Mouse (Mus musculus): ENCODE results near the gene Hoxc12. TPM values are rescaled to one million over a fixed set of nuclear protein-coding genes. Genes with fewer than 3 reads are reported as not detected.

Hoxc12 gene
- total RNA-seq, 2 experiments from 2014 or later: not detected

DNA sequence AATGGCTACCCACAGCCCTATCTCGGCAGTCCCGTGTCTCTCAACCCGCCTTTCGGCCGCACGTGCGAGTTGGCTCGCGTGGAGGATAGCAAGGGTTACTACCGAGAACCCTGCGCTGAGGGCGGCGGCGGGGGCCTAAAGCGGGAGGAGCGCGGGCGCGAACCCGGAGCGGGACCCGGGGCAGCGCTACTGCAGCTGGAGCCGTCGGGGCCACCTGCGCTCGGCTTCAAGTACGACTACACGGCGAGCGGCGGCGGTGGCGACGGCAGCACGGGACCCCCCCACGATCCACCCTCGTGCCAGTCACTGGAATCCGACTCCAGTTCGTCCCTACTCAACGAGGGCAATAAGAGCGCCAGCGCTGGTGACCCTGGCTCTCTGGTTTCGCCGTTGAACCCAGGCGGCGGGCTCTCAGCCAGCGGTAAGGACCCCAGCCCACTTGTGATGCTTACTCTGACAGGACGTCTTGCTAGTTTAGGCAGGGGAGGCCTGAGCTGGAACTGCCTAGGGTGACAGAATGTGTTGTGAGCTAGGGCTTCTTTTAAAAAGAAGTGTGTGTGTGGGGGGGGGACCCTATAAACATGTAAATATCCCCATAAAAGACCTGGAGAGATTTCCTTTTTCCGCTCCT, 594 bp downstream of the Hoxc12 start:
- ATAC-seq (replicated peaks; ENCODE audit: poor library complexity): no peak

DNA sequence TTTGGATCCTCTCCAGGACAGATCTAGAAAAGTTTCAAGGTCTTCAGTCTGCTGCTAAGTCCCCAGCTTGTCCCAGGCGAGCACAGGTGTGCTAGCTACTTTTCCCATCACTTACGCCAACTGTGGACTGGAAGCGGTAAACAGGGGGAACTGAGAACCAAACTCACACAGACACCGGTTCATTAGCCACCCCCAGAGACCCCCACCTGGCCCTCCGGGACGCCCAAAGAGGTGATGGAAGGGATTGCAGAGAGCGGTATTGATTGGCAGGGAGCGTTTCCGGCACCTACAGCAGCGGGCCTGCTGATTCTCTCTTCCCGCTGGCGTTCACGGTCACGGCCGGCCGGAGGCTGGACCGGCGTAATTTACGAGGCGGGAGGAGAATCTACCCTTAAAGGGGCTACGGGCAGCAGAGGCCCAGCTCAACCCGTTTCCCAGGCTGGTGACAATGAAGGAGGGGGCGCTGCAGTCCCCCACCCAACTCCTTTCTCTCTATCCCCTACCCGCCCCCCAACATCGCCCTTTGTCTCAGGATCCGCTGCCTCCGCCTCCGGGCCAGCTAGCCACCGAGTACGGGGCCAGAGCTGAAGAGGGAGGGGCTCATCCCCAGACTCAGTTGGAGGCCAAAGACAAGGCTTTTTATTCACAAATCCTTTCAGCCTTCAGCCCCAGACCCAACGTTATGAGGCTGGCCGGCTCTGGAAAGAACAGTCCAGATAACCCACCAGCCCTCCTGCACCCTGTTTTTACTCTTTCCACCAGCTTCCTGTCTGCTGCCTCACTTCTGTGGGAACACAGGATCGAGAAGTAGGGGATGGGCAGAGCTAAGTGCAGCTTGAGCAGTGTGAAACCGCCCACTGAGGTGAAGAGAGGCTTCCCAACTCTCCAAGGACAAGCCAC, 2.9 kb downstream of the Hoxc12 start:
- ATAC-seq (replicated peaks; ENCODE audit: poor library complexity): no peak

DNA sequence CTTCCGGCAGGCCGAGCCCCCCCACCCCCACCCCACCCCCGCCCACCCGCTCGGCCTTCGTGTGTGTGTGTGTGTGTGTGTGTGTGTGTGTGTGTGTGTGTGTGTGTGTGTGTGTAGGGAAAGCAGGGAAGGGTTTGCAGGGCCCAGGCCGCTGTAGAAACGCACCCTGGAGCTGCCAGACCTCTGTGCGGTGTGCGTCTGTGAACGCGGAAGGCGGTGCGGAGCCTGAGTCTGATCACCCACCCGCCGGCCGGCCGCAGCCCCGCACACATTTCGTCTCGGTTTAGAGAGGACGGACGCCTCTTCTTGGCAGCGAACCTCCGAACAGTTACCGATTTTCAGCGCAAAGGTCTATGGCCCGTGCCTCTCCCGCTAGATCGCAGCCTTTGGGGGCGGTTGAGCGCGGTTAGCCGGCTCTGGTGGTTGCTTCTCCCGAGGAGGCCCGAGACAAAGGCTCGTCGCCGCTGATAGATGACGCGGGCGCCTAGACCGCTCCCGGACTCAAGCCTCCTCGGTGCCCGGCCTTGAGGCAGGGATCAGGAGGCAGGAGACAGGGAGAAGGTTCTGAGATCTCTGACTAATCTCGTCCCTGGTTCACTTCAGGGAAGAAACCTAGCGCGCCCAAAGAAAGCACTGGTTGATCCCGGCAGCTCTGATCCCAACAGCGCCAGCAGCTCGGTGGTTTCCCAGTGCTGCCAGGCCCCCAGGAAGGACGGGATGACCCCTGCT, 6.3 kb downstream of the Hoxc12 start:
- no peak for ATAC-seq (replicated peaks; ENCODE audit: poor library complexity)

DNA sequence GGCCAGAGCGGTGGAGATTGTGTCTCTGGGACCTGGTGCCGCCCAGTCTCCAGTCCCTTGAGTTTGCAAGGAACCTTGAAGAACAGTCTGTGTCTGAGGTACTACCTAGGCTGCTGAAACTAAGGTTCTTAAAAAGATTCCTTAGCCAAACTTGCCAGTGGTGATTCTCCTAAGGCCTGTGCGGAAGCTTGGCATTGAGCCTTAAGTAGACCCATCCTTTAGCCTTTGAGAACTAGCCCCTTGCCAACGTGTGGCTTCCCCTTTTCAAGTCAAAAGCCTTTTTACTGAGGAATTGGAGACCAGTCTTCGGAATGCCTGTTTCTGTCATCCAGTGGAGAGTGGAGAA, 6.9 kb downstream of the Hoxc12 start:
- no peak for ATAC-seq (replicated peaks; ENCODE audit: poor library complexity)

DNA sequence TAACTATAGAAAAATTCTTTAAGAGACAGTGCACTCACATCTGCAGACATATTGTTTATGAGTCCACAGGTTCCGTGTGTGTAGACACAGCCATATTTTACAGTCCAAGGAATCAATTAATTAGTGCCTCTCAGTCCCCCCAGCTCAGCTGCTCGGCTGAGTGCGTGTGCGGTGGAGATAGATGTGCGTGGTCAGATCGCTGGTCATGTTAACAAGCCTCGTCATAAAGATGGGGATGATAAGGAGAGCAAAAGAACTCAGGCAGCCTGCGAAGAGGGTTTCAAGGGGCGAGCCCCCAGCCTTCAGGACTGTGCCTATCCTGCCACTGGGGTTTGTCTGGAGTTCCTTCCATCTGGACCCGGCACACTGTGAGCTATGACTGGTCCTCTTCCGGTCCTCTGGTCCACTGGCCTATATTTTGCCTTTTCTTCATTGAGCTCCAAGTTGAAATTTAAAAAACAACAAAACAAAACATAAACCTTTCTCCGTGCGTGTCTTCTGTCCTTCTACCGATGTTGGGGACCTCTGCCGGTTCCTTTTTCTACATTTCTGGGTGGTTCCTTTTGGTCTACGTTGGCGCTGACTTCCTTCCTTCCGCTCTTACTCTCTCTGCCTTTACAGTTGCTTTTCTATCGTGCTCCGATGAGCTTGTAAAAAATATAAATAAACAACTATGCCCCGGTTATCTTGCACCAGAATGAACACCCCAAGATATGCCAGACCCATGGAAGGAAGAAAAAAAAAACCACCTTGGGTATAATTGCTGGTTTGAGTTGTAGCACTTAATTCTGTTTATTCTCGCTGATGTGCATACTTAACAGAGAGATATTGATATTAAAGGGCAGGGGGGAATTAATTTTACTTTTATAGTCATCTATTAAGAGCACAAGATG, 8.9 kb downstream of the Hoxc12 start:
- no peak for ATAC-seq (replicated peaks; ENCODE audit: poor library complexity)

DNA sequence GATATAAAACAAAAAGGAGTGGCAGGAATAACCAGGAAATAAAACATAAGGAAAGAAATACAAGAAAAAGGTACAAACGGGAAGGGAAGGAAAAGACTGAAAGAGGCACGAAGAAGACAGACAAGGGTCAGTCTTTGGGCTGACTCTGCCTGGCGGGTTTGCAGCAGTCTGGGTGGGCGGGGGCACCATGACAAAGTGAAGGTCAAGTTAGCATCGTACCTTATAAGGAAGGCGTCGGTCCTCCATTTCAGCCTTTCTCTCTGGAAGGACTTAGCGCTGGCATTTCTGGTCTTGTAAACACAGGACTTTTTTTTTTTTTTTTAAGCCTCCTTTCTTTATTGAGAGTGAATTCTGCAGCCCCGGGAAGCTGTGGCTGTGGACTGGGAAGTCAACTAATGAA, 10.7 kb downstream of the Hoxc12 start:
- no peak for ATAC-seq (replicated peaks; ENCODE audit: poor library complexity)

DNA sequence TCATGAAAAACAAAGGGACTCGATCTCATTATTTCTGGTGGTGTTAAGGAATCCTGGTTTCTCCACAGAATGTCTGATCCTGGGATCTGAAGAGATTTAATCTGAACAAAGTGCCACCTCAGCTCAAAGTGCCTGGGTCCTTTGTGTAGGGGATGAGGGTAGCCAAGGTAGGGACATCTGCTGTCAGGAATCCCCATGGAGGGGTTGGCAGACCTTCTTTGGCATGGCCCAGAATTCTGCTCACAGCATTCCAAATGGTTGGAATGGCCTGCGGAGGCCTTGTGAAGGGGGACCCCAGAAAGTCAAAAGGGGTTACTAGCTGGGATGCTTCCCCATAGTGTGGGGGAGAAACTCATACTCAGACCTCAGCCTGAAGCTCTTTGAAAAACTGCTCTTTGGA, 12.3 kb downstream of the Hoxc12 start:
- no peak for ATAC-seq (replicated peaks; ENCODE audit: poor library complexity)

DNA sequence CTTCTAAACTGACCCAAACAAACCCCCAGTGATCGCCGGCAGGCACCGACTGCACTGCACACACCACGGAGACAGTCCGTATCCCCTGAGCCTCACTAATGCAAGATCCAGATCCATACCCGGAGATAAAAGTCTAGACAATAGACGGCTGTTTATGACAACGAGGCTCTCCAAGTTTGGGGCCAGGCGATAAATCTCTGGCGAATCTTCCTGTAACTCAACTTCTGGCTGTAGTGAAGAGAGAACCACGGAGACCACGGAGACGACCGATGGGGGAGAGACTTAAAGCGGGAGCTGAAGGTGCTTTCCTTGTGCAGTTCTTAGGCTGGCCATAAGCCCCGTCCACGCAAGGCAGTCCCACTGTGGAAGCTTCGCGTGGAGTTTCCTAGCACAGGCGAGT, 13.1 kb downstream of the Hoxc12 start:
- no peak for ATAC-seq (replicated peaks; ENCODE audit: poor library complexity)

DNA sequence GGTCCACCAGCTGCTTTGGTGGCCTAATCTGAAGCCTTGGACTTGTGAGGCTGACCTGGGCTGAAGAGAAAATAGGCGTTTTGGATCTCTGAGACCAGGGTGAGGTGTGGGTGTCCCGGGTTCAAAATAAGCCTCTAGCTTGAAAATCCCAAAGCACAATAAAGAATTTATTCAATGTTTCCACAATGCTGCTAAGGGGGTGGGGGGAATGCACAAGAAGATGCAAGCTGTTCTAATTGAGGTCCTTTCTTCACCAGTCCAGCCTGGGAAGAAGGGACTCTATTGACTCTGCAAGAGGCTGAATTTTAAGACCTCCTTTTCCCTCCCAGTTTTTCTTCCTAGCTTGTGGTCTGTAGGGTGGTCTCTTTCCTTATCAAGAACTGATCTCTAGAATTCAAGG, 14.3 kb downstream of the Hoxc12 start:
- no peak for ATAC-seq (replicated peaks; ENCODE audit: poor library complexity)

DNA sequence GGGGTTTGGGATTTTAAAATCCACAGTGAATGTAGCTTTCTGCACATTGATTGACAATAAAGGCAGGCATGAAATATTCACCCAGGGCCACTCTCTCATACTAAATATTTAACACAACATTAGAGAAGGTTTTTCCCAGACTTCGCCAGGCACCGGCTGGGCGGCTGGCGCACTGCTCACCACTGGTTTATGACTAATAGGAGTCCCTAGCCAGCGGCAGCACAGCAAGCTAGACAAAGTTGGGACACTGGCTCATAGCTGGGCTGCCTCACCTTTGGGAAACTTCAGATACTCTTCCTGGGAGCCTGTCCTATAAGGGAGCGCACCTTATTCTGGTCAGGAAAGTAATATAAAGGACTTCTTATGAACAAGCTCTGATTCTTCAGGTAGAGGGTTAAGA, 17.0 kb downstream of the Hoxc12 start:
- no peak for ATAC-seq (replicated peaks; ENCODE audit: poor library complexity)

DNA sequence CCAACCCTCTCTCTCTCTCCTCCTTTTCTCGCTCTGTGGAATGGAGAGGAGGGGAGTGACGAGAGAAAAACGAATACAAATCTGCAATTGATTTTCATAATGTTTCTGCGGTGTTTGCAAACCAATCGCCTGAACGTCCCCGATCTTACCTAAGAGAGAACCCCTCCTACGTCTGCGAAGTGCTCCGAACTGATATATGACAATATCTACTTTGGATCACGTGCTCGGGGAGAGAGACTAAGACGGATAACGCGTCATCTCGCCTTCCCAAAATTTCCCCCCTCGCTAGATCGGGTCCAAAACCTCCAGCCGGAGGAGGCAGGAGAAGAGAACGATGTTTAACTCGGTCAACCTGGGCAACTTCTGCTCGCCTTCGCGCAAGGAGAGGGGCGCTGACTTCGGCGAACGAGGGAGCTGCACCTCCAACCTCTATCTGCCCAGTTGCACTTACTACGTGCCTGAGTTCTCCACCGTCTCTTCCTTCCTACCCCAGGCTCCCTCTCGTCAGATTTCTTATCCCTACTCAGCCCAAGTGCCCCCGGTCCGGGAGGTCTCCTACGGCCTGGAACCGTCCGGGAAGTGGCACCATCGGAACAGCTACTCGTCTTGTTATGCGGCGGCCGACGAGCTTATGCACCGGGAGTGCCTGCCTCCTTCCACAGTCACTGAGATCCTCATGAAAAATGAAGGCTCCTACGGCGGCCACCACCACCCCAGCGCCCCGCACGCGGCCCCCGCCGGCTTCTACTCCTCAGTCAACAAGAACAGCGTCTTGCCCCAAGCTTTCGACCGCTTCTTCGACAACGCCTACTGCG, 17.8 kb downstream of the Hoxc12 start, which contains the start of gene Hoxc11:
Hoxc11 (plus strand) TSS at position 236 of the 815 bp plus-strand sequence.
- no peak for ATAC-seq (replicated peaks; ENCODE audit: poor library complexity)

DNA sequence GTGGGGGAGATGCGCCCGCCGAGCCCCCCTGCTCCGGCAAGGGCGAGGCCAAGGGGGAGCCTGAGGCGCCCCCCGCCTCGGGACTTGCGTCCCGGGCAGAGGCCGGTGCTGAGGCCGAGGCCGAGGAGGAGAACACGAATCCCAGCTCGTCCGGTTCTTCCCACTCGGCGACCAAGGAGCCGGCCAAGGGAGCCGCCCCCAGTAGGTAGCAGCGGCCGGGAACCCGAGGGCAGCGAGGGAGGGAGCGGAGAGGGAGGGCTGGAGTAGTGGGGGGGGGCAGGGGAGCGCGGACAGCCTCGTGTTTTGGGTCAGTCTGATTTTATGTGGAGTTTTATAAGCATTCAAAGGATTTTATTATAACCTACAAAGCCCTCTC, 18.4 kb downstream of the Hoxc12 start:
- ATAC-seq (replicated peaks; ENCODE audit: poor library complexity): no peak

DNA sequence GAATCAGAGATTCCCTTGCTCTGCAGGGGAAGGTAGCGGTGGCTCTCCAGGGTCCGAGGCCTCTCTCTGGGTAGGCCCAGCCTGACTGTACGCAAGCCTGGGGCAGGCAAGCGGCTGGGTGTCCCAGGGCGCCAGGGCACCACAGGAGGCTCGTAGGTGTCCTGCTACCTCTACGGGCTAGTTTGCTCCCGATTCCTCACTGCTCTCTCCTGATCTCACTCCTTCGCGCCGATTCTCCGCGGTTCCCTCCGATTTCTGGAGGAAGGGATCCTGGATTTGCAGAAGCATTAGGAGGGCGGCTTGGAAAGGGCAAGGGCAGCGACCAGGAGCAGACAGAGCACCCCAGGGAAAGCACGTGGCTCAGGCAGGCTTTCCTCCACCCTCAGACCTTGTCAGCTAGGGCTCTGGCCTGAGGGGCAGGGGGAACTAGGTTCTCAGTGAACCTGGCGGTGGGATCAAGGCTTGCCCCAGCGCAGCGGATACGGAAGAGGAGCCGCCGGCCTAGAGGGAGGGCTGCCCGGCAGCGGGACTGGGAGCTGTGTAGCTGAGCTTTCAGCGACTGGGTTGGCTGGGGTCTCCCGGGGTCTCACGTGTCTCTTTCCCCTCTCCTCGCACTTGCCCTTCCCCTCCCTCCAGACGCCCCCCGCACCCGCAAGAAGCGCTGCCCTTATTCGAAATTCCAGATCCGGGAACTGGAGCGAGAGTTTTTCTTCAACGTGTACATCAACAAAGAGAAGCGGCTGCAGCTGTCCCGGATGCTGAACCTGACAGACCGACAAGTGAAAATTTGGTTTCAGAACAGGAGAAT, 19.5 kb downstream of the Hoxc12 start:
- no peak for ATAC-seq (replicated peaks; ENCODE audit: poor library complexity)

DNA sequence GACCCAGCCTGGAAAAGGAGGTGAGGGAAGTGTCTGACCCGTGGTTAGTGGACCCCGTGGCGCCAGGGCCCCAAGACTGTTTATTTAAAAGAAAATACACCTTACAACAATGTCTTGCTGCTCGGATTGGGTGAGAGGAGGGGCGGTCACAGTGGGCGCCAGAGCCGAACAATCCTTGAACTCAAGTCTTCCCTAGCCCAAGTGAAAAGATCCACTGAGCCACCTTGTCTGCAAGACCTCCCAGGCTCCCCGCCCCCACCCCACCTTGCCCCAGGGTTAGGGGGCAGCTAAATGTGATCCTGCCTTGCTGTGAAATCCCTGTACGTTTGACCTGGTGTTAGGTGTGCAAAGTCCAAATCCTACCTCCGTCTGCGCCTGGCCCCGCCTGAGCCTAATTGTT, 20.3 kb downstream of the Hoxc12 start:
- no peak for ATAC-seq (replicated peaks; ENCODE audit: poor library complexity)

DNA sequence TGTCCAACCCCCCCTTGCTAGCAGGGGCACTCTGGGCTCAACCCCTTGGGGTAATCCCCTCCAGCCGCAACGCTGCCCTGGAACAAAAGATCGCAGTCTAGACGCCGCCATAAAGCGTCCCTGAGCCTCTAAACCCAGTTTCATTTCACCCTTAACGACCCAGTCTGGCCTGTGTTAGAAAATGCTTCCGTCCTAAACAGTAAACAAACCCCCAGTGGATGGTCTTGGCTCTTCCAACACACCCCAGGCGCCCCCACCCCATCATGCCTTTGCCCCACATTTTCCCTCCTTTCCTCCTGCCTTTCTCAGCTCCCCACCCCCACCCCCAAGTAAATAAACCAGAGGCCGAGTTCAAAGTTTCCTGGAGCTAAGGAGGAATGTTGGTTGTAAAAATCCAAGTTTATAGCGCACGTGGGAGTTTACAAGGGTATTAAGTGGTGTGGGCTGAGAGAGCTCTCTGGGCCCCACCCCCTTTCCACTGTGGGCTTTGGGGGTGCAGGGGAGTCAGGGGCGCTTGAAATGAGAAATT, 23.2 kb downstream of the Hoxc12 start:
- ATAC-seq (replicated peaks; ENCODE audit: poor library complexity): no peak

DNA sequence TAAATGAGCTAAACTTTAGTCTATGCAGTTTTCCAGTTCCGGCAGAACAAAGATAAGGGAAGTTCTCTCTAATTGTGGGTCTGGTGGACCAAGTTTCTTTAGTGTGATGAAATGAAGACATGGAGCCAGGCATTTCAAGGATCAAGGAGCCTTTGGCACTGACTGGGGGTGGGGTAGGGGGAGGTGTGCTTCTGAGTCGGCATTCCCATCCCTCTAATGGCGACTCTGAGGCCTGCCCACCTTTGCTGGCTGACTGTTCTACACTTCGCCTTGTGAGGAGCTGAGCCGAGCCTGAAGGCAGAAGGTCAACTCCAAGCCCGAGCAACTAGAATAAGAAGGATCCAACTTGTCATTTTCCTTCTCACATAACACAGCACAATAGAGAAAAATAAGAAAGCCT, 25.2 kb downstream of the Hoxc12 start:
- ATAC-seq (replicated peaks; ENCODE audit: poor library complexity): no peak

DNA sequence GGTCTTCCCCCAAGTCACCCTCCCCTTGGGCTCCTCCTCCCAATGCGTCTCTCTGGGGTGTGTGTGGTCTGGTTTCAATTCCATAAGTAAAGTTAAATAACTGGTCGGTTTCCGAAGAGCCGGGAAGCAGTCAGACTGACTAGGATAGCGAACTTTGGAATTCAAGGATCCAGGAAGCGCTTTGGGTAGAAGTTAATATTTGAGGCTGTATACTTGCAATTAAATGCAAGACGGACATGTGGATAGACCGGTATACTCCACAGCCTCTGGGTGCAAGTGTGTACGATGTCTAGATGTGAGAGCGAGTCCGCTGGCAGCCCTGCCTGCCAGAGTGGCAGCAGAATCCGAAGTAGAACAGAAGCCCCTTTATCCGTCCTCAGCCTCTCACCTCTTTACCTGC, 25.9 kb downstream of the Hoxc12 start:
- ATAC-seq (replicated peaks; ENCODE audit: poor library complexity): no peak

DNA sequence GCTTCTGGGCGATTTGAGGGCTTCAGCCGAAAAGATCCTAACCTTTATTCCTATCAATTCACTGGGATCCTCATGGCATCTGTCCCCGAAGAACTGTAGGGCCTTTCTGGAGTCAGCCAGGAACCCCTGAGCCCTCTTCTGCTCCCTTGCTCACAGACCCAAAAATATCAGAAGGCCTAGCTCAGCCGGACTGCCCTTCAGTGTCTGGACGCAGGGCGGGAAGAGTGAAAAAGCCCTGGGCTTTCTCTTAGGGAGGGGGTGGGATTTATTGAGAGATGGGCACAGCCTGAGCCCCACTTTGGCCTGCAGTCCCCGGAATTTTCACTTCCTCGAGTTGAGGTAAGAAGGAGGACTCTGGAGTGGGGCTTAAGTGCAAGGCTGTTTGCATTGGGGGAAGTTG, 26.7 kb downstream of the Hoxc12 start:
- ATAC-seq (replicated peaks; ENCODE audit: poor library complexity): no peak

All from megakaryocyte progenitor cell, adult 5-6 weeks (primary cell).